Mouse (Mus musculus) R1 (cell line): ENCODE results near the gene Gnl3l.

Source experiments
- DNase-seq: peaks from one replicate; pipeline ENCODE4 v3.0.0-alpha.2; 2018; ENCODE audit warnings: low read depth, low spot score

Gnl3l gene

DNA sequence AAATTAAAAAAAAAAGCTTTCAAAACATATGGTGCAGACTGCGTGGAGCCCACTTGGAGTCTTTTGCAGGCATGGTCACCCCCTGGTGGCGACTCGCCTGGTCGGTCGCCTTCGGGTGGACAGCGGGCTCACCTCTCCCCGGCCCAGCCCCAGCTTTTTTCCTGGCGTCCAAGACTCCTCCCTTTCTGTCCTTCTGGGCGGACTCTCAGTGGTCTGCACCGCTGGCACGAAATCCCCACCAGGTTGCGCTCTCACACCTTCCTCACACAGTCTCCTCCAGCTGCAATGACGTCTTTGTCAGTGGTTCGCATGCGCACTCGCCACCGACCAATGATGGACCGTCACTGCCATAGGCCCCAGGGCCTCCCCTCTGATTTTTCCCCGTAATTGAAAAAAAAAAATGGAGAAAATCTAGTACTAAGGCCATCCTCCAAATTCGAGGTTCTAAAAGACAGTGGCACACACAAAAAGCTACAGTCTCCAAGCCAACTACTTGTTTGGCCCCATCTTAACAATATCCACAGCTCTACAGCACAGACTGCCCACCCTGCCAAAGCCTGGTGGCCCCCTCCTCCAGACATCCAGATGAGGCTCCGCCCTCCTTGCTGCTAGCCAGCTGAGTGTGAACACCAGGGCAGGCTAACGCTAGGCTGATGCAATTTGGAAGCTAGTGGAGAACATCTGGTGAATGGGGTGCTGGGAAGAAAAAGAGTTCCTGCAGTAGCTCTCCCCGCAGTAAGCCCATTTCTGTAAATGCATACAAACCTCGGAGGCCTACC, 60.4 kb downstream of the Gnl3l start:
- peak; percentile 93 for DNase-seq

DNA sequence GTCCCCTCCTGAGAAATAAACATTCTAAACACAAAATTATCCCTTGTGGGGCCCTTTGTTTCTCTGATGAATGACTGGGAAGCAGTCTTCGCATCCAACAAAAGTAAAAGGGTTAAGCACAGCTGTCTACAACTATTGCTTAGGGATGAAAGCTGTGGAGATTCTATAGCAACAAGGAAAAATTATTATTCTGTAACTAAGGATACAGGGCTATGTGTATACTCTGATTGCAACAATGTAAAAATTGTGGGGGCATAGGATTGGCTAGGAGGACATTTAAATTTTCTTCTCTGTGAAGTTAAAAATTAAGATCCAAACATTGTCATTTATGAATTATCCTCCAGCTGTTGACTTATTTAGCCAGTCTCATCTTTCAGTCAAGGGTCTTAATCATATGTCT, 61.1 kb downstream of the Gnl3l start:
- DNase-seq, result no peak

DNA sequence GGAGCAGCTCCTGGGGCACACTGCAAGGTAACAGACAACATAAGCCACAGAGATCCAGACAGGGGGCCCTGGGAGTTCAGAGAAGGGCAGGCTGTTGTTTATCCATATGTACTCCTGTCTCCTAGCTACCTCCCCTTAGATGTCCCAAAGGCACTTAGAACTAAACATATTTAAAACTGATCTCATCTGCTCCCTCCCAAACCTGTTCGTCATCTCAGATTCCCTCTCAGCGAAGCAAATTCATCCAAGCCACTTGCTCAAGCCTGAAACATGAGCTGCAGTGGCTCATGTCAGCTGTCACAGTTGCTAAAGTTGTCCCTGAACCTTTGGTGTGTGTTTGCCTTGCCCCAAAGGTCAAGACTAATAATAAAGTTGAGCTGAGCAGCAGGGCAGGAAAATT, 61.7 kb downstream of the Gnl3l start:
- DNase-seq, result no peak

DNA sequence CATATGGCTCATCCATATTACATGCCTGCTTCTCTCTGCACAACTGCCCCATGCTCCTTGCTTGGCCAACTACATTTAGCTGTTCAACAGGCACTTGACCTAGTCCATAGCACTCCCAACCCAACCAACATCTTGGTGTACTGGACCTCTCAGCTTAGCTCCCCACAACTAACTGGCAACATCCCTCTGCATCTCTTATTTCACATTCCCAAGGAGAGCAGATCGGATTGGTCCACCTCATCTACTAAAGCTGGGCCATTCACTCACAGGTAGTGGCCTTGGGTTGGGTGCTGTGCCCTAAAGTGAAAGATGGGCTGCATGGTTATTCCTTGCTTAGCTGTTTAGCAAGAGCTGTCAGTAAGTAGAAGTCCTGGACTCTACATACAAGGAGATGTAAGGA, 62.4 kb downstream of the Gnl3l start:
- DNase-seq, result no peak
